Mouse (Mus musculus) heart, adult 2 months (tissue): Measurements from ENCODE around the gene Pkp3.

ENCODE experiments used
- CTCF ChIP-seq: fragments of 200-600 bp; IDR thresholded peaks from 2 replicates; pipeline ENCODE4 v1.8.1; 2022; ENCODE audit warnings: antibody characterized with exemption, mild to moderate bottlenecking, moderate library complexity
- EP300 ChIP-seq: fragments of 200-500 bp; IDR thresholded peaks from 2 replicates; pipeline ENCODE4 v1.6.1; 2011; ENCODE audit warnings: low read depth, low read length, control low read depth; ENCODE audit not compliant: insufficient read depth
- POLR2A ChIP-seq: fragments of 200-500 bp; IDR thresholded peaks from 2 replicates; pipeline ENCODE4 v1.6.1; 2011; ENCODE audit warnings: mild to moderate bottlenecking, low read depth, low read length, control low read depth; ENCODE audit not compliant: insufficient read depth

DNA sequence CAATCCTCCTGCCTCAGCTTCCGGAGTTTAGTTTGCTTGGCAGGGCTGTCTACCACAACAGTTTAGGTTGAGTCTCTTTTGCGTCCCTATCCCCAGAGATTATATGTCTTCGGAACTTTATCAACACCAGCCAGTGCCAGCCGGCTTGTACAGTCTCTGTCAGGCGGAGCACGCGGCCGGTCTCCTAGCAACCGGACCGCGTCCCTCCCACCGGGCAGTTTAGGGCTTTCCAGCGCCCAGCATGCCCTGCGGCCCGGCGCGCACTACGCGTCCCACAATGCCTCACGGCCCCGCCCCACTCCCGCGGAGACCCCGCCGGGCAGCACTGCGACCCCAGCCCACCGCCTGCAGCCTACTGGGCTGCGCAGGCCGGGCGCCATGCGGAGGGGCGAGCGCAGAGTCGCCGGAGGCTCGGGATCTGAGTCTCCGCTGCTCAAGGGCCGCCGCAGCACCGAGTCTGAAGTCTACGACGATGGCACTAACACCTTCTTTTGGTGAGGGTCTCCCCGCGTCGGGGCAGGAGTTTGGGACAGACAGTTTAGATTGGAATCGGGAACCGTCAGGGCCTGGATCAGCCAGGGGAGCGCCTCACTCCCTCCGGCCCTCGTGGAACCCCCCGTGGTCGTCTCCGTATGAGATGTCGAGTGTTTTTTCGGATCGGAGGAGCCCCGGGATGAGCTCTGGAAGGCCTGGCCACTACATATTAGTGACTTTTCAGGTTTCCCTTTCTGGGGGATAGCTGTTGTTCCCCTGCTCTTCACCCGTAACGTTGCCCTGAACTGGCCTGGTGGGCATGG lies 53.2 kb downstream of the Pkp3 start:
- no peak for TF ChIP-seq CTCF
- no peak for TF ChIP-seq POLR2A
- no peak for TF ChIP-seq EP300
